Mouse (Mus musculus): ENCODE data around the gene Golph3l. TPM values are rescaled to one million over a fixed set of nuclear protein-coding genes. Genes with fewer than 3 reads are reported as not detected.

Gene Golph3l
- polyA plus RNA-seq, 1 experiment from 2014 or later = 27.9 TPM

DNA sequence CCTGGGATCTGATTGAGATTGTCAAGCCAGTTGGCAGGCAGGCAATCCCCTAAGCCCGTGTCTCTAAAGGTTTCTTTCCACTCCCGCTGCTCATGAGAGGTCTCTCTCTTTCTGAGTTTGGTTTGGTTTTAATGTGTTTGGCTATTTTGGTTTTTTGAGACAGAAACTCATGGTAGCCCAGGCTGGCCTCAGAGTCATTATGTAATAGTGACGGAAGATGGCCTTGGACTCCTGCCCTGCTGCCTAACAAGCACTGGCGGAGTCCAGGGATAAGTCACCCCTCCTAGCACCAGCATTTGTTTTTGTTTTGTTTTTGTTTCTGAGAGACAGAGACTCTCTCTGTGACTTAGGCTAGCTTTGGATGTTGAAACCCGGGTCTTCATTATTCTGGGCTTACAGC is 66.7 kb downstream of the Golph3l start:
- DNase-seq (ENCODE audit: low spot score) = no peak
- WGBS = 87% methylated on average over 5 of the region's 5 CpGs

DNA sequence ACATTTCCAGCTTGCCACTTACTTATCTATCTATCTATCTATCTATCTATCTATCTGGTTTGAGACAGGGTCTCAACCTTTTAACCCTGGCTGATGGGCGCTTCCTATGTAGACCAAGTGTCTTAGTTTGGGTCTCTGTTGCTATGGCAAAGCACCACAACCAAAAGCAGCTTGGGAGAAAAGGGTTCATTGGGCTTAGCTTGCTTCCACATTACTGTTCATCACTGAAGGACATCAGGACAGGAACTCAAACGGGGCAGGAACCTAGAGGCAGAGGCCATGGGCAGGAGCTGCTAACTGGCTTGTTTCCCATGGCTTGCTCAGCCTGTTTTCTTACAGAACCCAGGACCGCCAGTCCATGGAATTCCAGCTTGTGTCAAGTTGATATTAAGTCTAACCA is 68.4 kb downstream of the Golph3l start:
- Histone ChIP-seq H3K27ac (replicated peaks; ENCODE audit: low read depth, low read length) (no peak overlapping the region), H3K36me3 (ENCODE audit: control insufficient read depth, insufficient read depth, low read length) (peaks cover 21% of the 10 kb centered on the region), H3K9me3 (ENCODE audit: control insufficient read depth, low read length) (no peaks in the 10 kb centered on the region), H3K27me3 (replicated peaks; ENCODE audit: control insufficient read depth, insufficient read depth, low read length) (no peaks in the 10 kb centered on the region), H3K4me2 (ENCODE audit: low read depth, low read length) (no peak overlapping the region), H3K4me1 (ENCODE audit: control insufficient read depth, insufficient read depth, low read length) (peaks cover 19% of the 10 kb centered on the region), H3K4me3 (ENCODE audit: low read depth, low read length) (no peak overlapping the region), H3K9ac (ENCODE audit: low read depth, low read length) (no peak overlapping the region)
- 86% methylated on average over 3 of the region's 3 CpGs for WGBS
- no peak for ATAC-seq (ENCODE audit: low read depth)
- DNase-seq (ENCODE audit: low spot score) = no peak

More for the DNA sequence above, 66.7 kb downstream of the Golph3l start:
- no peak overlapping the region for H3K4me3 ChIP-seq (ENCODE audit: low read depth, low read length)
- H3K9me3 ChIP-seq (ENCODE audit: control insufficient read depth, low read length) = no peaks in the 10 kb centered on the region
- peaks cover 7% of the 10 kb centered on the region; the same call in 1 of the 2 replicates for H3K4me1 ChIP-seq (ENCODE audit: control insufficient read depth, insufficient read depth, low read length)
- no peak overlapping the region for H3K4me2 ChIP-seq (ENCODE audit: low read depth, low read length)
- no peak overlapping the region for H3K9ac ChIP-seq (ENCODE audit: low read depth, low read length)
- H3K36me3 ChIP-seq (ENCODE audit: control insufficient read depth, insufficient read depth, low read length) = peaks cover 5% of the 10 kb centered on the region
- no peak overlapping the region for H3K27ac ChIP-seq (replicated peaks; ENCODE audit: low read depth, low read length)
- no peaks in the 10 kb centered on the region for H3K27me3 ChIP-seq (replicated peaks; ENCODE audit: control insufficient read depth, insufficient read depth, low read length)
- ATAC-seq (ENCODE audit: low read depth) = no peak

DNA sequence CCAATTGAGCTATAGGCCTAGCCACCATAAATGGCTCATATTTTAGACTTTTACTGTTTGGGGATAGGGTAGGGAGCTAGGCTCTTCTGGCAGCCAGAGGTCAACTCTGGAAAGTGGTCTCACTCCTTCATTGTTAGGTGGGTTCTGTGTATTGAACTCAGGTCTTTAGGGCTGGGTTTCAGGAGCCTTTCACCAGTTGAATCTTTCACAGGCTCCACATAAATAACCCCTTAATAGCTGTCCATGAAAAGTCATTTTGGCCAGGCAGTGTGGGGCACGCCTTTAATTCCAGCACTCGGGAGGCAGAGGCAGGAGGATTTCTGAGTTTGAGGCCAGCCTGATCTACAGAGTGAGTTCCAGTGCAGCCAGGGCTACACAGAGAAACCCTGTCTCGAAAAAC is 69.0 kb downstream of the Golph3l start:
- no peaks in the 10 kb centered on the region for H3K9me3 ChIP-seq (ENCODE audit: control insufficient read depth, low read length)
- H3K36me3 ChIP-seq (ENCODE audit: control insufficient read depth, insufficient read depth, low read length) = peaks cover 27% of the 10 kb centered on the region
- WGBS = 91% methylated on average over 3 of the region's 3 CpGs
- H3K27ac ChIP-seq (replicated peaks; ENCODE audit: low read depth, low read length) = peak overlapping the region; percentile 99; the same call in 1 of the 2 replicates
- no peak for DNase-seq (ENCODE audit: low spot score)
- peak overlapping the region; percentile 75 for H3K4me2 ChIP-seq (ENCODE audit: low read depth, low read length)
- no peak for ATAC-seq (ENCODE audit: low read depth)
- peaks cover 25% of the 10 kb centered on the region for H3K4me1 ChIP-seq (ENCODE audit: control insufficient read depth, insufficient read depth, low read length)
- no peaks in the 10 kb centered on the region for H3K27me3 ChIP-seq (replicated peaks; ENCODE audit: control insufficient read depth, insufficient read depth, low read length)
- no peak overlapping the region; the same call in 1 of the 2 replicates for H3K9ac ChIP-seq (ENCODE audit: low read depth, low read length)
- peak overlapping the region; percentile 99; the same call in 1 of the 2 replicates for H3K4me3 ChIP-seq (ENCODE audit: low read depth, low read length)

DNA sequence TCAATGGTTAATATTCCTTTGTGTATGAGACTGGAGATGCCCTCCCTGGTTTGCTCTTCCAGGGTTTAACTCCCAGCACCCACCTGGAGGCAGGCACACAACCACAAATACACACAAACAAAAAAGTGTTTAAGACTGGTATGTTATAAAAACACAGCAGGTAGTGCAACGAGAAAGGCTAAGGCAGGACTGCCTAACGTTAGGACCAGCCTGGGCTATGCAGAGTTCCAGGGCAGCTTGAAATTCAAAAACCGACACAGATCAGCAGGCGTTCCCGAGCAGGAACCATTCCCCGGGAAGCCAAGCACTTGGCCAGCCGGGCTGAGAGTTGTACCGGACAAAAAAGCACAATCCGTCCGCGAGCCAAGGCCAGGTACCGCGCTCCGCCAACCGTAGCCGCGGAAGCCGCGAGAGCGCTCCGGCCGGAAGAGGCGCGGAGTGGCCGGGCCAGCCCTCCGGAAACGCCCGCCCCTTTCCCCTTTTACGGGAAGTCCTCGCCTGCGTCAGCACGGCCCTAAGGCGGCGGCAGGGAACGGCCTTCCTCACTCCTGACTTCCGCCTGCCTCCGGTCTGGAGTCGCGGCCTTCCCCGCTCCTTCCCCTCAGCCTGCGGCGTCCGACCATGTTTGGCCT is 69.6 kb downstream of the Golph3l start, which contains the start of gene Mcl1:
Gene Mcl1, plus strand, starts transcription at position 553 of the 632 bp plus-strand sequence.
- Histone ChIP-seq H3K4me2 (ENCODE audit: low read depth, low read length) (peak within 1 kb of the TSS; percentile 75), H3K27ac (replicated peaks; ENCODE audit: low read depth, low read length) (peak within 1 kb of the TSS; percentile 99), H3K4me3 (ENCODE audit: low read depth, low read length) (peak within 1 kb of the TSS; percentile 99), H3K4me1 (ENCODE audit: control insufficient read depth, insufficient read depth, low read length) (peaks cover 26% of the 10 kb centered on the region), H3K9ac (ENCODE audit: low read depth, low read length) (peak within 1 kb of the TSS; percentile 100), H3K27me3 (replicated peaks; ENCODE audit: control insufficient read depth, insufficient read depth, low read length) (no peaks in the 10 kb centered on the region), H3K36me3 (ENCODE audit: control insufficient read depth, insufficient read depth, low read length) (peaks cover 33% of the 10 kb centered on the region), H3K9me3 (ENCODE audit: control insufficient read depth, low read length) (no peaks in the 10 kb centered on the region)
- DNase-seq (ENCODE audit: low spot score) = peak; percentile 98
- WGBS = 0% methylated on average over 31 of the region's 43 CpGs
- peak; percentile 97 for ATAC-seq (ENCODE audit: low read depth)

DNA sequence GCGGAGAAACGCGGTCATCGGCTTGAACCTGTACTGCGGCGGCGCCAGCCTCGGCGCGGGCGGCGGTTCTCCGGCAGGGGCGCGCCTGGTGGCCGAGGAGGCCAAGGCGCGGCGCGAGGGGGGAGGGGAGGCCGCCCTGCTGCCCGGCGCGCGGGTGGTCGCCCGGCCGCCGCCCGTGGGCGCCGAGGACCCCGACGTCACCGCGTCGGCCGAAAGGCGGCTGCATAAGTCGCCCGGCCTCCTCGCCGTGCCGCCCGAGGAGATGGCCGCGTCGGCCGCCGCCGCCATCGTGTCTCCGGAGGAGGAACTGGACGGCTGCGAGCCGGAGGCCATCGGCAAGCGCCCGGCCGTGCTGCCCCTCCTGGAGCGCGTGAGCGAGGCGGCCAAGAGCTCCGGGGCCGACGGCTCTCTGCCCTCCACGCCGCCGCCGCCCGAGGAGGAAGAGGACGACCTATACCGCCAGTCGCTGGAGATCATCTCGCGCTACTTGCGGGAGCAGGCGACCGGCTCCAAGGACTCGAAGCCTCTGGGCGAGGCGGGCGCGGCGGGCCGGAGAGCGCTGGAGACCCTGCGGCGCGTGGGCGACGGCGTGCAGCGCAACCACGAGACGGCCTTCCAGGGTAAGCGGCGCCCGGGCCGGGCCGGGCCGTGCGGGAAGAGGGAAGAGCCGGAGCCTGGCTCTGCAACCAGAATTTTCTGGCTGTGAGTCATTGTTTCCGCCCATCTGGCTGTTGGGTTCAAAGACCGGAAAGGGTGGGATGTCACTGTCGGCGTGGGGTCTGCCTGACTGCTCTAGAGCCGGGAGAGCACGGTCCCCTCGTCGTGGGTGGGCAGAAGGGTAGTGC is 70.4 kb downstream of the Golph3l start:
- H3K9ac ChIP-seq (ENCODE audit: low read depth, low read length) = peak overlapping the region; percentile 100
- peak; percentile 53 for ATAC-seq (ENCODE audit: low read depth)
- H3K27me3 ChIP-seq (replicated peaks; ENCODE audit: control insufficient read depth, insufficient read depth, low read length) = no peaks in the 10 kb centered on the region
- DNase-seq (ENCODE audit: low spot score) = peak; percentile 93
- H3K4me3 ChIP-seq (ENCODE audit: low read depth, low read length) = peak overlapping the region; percentile 99
- no peaks in the 10 kb centered on the region for H3K9me3 ChIP-seq (ENCODE audit: control insufficient read depth, low read length)
- WGBS = under 1% methylated on average over 43 of the region's 113 CpGs
- H3K4me1 ChIP-seq (ENCODE audit: control insufficient read depth, insufficient read depth, low read length) = peaks cover 26% of the 10 kb centered on the region
- peak overlapping the region; percentile 75 for H3K4me2 ChIP-seq (ENCODE audit: low read depth, low read length)
- peaks cover 41% of the 10 kb centered on the region for H3K36me3 ChIP-seq (ENCODE audit: control insufficient read depth, insufficient read depth, low read length)
- H3K27ac ChIP-seq (replicated peaks; ENCODE audit: low read depth, low read length) = peak overlapping the region; percentile 99

DNA sequence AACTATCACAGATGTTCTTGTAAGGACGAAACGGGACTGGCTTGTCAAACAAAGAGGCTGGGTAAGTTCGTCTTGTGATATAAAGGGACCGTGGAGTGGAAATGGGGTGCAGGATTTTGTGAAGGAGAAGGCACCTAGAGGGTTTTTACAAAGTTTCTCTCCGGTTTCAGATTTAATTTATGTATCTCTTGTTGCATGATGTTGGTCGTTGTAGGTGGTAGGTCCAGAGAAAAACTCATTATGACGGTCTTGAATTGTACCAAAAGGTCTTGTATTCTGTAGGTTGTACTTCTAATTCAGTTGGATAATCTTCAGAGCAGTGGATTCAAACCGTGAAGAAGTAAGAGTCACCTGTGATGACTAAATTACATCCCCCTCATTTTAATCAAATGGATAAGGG is 71.2 kb downstream of the Golph3l start:
- Histone ChIP-seq H3K4me1 (ENCODE audit: control insufficient read depth, insufficient read depth, low read length) (peaks cover 26% of the 10 kb centered on the region), H3K4me2 (ENCODE audit: low read depth, low read length) (peak overlapping the region; percentile 75), H3K9me3 (ENCODE audit: control insufficient read depth, low read length) (no peaks in the 10 kb centered on the region), H3K9ac (ENCODE audit: low read depth, low read length) (peak overlapping the region; percentile 100), H3K27me3 (replicated peaks; ENCODE audit: control insufficient read depth, insufficient read depth, low read length) (no peaks in the 10 kb centered on the region), H3K36me3 (ENCODE audit: control insufficient read depth, insufficient read depth, low read length) (peaks cover 49% of the 10 kb centered on the region), H3K27ac (replicated peaks; ENCODE audit: low read depth, low read length) (peak overlapping the region; percentile 99), H3K4me3 (ENCODE audit: low read depth, low read length) (peak overlapping the region; percentile 99)
- DNase-seq (ENCODE audit: low spot score) = no peak
- ATAC-seq (ENCODE audit: low read depth) = no peak
- 2% methylated on average over 8 of the region's 8 CpGs for WGBS

DNA sequence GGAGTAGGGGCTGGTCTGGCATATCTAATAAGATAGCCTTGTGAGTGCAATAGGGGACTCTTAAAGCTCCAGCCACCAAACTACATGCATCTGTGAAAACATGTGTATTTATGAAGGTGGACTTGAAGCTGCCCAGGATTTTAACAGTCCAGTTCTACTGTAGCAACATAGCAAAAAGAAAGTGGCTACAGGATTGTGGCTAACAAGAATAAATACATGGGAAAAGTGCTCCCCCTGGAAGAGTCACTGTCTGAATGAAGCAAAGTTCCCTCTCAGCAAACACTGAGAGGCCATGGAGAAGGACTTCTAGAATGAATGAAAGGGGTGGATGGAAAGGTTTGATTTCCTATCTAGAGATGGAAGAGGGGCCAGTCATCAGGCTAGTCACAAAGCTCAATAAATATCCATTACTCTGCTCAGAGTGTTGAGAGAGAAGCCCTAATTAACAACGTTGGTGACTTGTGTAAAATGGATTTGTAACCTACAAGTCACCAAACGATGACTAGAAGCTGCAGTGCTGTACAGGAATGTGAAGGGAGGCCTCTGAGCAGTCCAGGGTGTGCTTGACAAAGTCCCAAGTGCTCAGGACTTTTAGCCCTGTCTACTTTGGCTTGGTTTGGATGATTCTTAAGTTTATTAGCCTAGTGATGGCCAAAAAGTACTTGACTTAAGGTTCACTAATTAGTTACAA is 72.2 kb downstream of the Golph3l start:
- ATAC-seq (ENCODE audit: low read depth) = no peak
- peak overlapping the region; percentile 99 for H3K4me3 ChIP-seq (ENCODE audit: low read depth, low read length)
- H3K27me3 ChIP-seq (replicated peaks; ENCODE audit: control insufficient read depth, insufficient read depth, low read length) = no peaks in the 10 kb centered on the region
- peak overlapping the region; percentile 75 for H3K4me2 ChIP-seq (ENCODE audit: low read depth, low read length)
- DNase-seq (ENCODE audit: low spot score) = no peak
- H3K4me1 ChIP-seq (ENCODE audit: control insufficient read depth, insufficient read depth, low read length) = peaks cover 26% of the 10 kb centered on the region
- no peak overlapping the region for H3K27ac ChIP-seq (replicated peaks; ENCODE audit: low read depth, low read length)
- no peaks in the 10 kb centered on the region for H3K9me3 ChIP-seq (ENCODE audit: control insufficient read depth, low read length)
- H3K36me3 ChIP-seq (ENCODE audit: control insufficient read depth, insufficient read depth, low read length) = peaks cover 59% of the 10 kb centered on the region
- WGBS = 49% methylated on average over 2 of the region's 2 CpGs
- H3K9ac ChIP-seq (ENCODE audit: low read depth, low read length) = peak overlapping the region; percentile 100

DNA sequence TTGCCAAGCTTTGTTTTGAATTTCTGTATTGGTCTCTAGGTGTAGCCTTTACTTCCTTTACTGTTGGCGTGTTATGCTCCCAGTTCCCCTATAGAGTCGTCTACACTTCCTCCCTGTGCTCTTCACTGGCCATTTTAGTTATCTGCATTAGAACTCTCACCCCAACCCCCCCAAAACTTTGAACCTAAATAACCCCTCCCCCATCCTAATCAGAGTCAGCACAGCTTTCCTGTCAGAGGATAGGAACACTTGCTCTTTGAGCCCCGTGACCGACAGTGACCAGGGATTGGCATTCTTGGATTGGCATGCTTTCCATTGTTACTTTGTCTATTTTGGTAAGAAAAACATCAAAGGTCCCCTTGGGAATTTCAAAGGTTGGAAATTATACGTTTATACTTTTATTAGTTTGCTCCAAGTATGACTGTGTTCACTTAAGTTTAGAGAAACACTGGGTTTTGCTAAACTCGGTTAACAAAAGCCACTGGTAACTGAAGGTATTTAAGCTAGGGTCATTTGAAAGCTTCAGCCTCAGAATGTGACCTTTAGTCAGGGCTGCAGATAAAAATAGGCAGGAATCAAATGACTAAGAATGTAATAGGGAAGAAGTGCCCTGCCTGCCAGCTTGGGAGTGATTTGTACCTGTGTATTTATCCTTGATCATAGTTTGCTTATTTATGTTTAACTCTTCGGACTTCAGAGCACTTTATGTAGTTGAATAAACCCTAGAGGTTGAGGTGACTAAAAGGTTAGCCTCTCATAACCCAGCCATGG is 73.4 kb downstream of the Golph3l start:
- 47% methylated on average over 7 of the region's 7 CpGs for WGBS
- H3K9ac ChIP-seq (ENCODE audit: low read depth, low read length) = no peak overlapping the region
- H3K27me3 ChIP-seq (replicated peaks; ENCODE audit: control insufficient read depth, insufficient read depth, low read length) = no peaks in the 10 kb centered on the region
- ATAC-seq (ENCODE audit: low read depth) = no peak
- H3K4me2 ChIP-seq (ENCODE audit: low read depth, low read length) = peak overlapping the region; percentile 75
- H3K4me1 ChIP-seq (ENCODE audit: control insufficient read depth, insufficient read depth, low read length) = peaks cover 26% of the 10 kb centered on the region
- H3K4me3 ChIP-seq (ENCODE audit: low read depth, low read length) = peak overlapping the region; percentile 13
- no peak overlapping the region; the same call in 1 of the 2 replicates for H3K27ac ChIP-seq (replicated peaks; ENCODE audit: low read depth, low read length)
- DNase-seq (ENCODE audit: low spot score) = no peak
- no peaks in the 10 kb centered on the region for H3K9me3 ChIP-seq (ENCODE audit: control insufficient read depth, low read length)
- H3K36me3 ChIP-seq (ENCODE audit: control insufficient read depth, insufficient read depth, low read length) = peaks cover 64% of the 10 kb centered on the region

Measured in embryonic facial prominence, embryonic 14.5 days (tissue).